In the genomic region with DNA sequence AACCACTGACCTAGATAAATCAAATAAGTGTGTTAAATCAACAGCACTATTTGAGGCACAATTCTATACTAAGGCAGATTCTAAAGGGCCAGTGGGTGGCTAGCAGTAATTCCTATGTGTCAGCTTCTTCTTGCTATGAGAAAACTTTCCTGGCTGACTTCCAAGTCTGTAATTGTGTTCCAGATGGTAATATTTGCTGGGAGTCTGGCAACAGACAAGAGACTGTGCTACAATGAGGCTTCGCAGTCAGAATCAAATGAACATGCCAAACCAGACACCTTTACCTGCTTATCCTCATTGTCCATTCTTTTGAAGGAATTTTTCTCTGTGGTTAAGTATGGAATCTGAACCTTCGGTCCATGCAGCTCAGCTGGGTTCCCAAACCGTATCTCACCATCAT, we compare ENCODE assay signal across 13 mouse cellular contexts.
DNase-seq lines count a peak whose midpoint lies in the region; ATAC-seq and TF ChIP-seq lines count a peak whose summit lies in the region.
"Had no signal": no experiment of that assay in that cellular context is flagged by ENCODE, and none has a peak within 500 bp of the region (broad histone marks: within the 10 kb centered on the region; RNA-seq: fewer than 3 reads in every experiment).

No protein-coding gene starts in this region.

- no peak for ATAC-seq in limb, embryonic 14.5 days (ENCODE audit: low FRiP score, low read depth)

- no peaks in the 10 kb centered on the region for H3K27me3 ChIP-seq in heart, adult 2 months (ENCODE audit: control insufficient read depth, insufficient read depth, low read length)
- peaks cover 3% of the 10 kb centered on the region; the same call in 1 of the 2 replicates for H3K27me3 ChIP-seq in limb, embryonic 14.5 days (ENCODE audit: control insufficient read depth, insufficient read depth, low read length)
- peaks cover 91% of the 10 kb centered on the region for H3K27me3 ChIP-seq in limb, embryonic 10.5 days (ENCODE audit: low read depth, poor library complexity, severe bottlenecking)

- no peak for TF ChIP-seq POLR2A in heart, adult 2 months (IDR thresholded peaks at IDR 0.05; ENCODE audit: insufficient read depth, low read depth, low read length)
- TF ChIP-seq POLR2A in limb, embryonic 14.5 days (IDR thresholded peaks at IDR 0.05; ENCODE audit: borderline replicate concordance, extremely low read depth, insufficient read depth, insufficient read length) = no peak
- no peak for TF ChIP-seq POLR2A in cortical plate, adult 2 months (IDR thresholded peaks at IDR 0.05; ENCODE audit: extremely low read depth, insufficient read depth, low read length)

- intact Hi-C loops in heart, adult 2 months (cut with DNase I) = no loop called here

- no peak overlapping the region for H3K4me2 ChIP-seq in limb, embryonic 14.5 days (replicated peaks; ENCODE audit: low read depth, low read length, severe bottlenecking)

- no peak overlapping the region for H3K9ac ChIP-seq in heart, adult 2 months (ENCODE audit: low read depth, low read length)
- no peak overlapping the region for H3K9ac ChIP-seq in limb, embryonic 14.5 days (ENCODE audit: low read depth, low read length, severe bottlenecking)
- H3K9ac ChIP-seq: liver, embryonic 14.5 days had no signal

- peak; percentile 0 to 6 for DNase-seq in heart, adult 9 months (ENCODE audit: low spot score in 2 of 2)
- no peak for DNase-seq in heart, adult 2 months
- peak; percentile 60 for DNase-seq in limb, embryonic 14.5 days (ENCODE audit: low spot score)
- DNase-seq in limb, embryonic 10.5 days (ENCODE audit: low spot score) = no peak
- peak; percentile 4 for DNase-seq in adipocyte (ENCODE audit: low spot score)
- DNase-seq in urinary bladder, postnatal 14 days (ENCODE audit: low spot score) = no peak
- no peak for DNase-seq in thymus, postnatal 0 days (ENCODE audit: low spot score)
- DNase-seq: embryo, embryonic 11 days; kidney, postnatal 4 days; right cerebral cortex, postnatal 14 days; thymus, adult 2 months had no signal

- no peak overlapping the region for H3K4me3 ChIP-seq in heart, adult 2 months
- no peak overlapping the region for H3K4me3 ChIP-seq in limb, embryonic 14.5 days (replicated peaks; ENCODE audit: low read length)
- no peak overlapping the region for H3K4me3 ChIP-seq in limb, embryonic 10.5 days
- H3K4me3 ChIP-seq in cortical plate, adult 2 months (ENCODE audit: insufficient read depth, low read length) = no peak overlapping the region

- no peaks in the 10 kb centered on the region for H3K36me3 ChIP-seq in heart, adult 2 months (ENCODE audit: control insufficient read depth, insufficient read depth, low read length)
- no peaks in the 10 kb centered on the region for H3K36me3 ChIP-seq in limb, embryonic 14.5 days (ENCODE audit: control insufficient read depth, insufficient read depth, low read length)
- no peaks in the 10 kb centered on the region for H3K36me3 ChIP-seq in limb, embryonic 10.5 days

- 53% methylated on average over 3 of the region's 3 CpGs for WGBS in heart, adult 2 months
- 58% methylated on average over 3 of the region's 3 CpGs for WGBS in limb, embryonic 14.5 days
- 90% methylated on average over 3 of the region's 3 CpGs for WGBS in limb, embryonic 10.5 days

- no peaks in the 10 kb centered on the region; the same call in 1 of the 2 replicates for H3K4me1 ChIP-seq in heart, adult 2 months (ENCODE audit: control insufficient read depth, insufficient read depth, low read length)
- no peaks in the 10 kb centered on the region for H3K4me1 ChIP-seq in limb, embryonic 14.5 days (ENCODE audit: control insufficient read depth, insufficient read depth, low read length)
- 0 out of 2 replicates have a peak, but pooled peaks cover 3% of the 10 kb centered on the region for H3K4me1 ChIP-seq in limb, embryonic 10.5 days
- peaks cover 2% of the 10 kb centered on the region; the same call in 1 of the 2 replicates for H3K4me1 ChIP-seq in cortical plate, adult 2 months (ENCODE audit: control insufficient read depth, insufficient read depth, low read length)

- TF ChIP-seq CTCF in heart, adult 2 months (IDR thresholded peaks at IDR 0.05) = no peak
- no peak for TF ChIP-seq CTCF in cortical plate, adult 2 months (IDR thresholded peaks at IDR 0.05; ENCODE audit: extremely low read depth, insufficient read depth, low read length)

- TF ChIP-seq EP300 in heart, adult 2 months (IDR thresholded peaks at IDR 0.05; ENCODE audit: insufficient read depth, low read depth, low read length) = no peak

- no peak overlapping the region for H3K27ac ChIP-seq in heart, adult 2 months
- H3K27ac ChIP-seq in limb, embryonic 14.5 days (replicated peaks; ENCODE audit: low read depth, low read length) = no peak overlapping the region
- no peak overlapping the region for H3K27ac ChIP-seq in limb, embryonic 10.5 days
- H3K27ac ChIP-seq in cortical plate, adult 2 months (ENCODE audit: insufficient read depth, low read length) = peak overlapping the region; percentile 71; the same call in 1 of the 2 replicates
- H3K27ac ChIP-seq: liver, embryonic 14.5 days had no signal

- H3K9me3 ChIP-seq in limb, embryonic 14.5 days (ENCODE audit: control insufficient read depth, low read length) = no peaks in the 10 kb centered on the region
- no peaks in the 10 kb centered on the region for H3K9me3 ChIP-seq in limb, embryonic 10.5 days (replicated peaks)

- no peaks in the 10 kb centered on the region for H3K79me2 ChIP-seq in heart, adult 2 months (replicated peaks; ENCODE audit: control insufficient read depth, insufficient read depth, low read length)

Comparison
In these comparisons a context has a peak if more than half of its experiments do, and no peak if none do; other contexts are left out.
1. DNase-seq: peak in heart, adult 9 months (2 of 2), limb, embryonic 14.5 days (single experiment) and adipocyte (single experiment); none in heart, adult 2 months (0 of 2), limb, embryonic 10.5 days (single experiment), urinary bladder, postnatal 14 days (single experiment) and thymus, postnatal 0 days (single experiment).